In genomic region chr10:13112849-13113248, GRCm38 (mm10) we compare ENCODE assay signal across 19 mouse cellular contexts. TPM values are rescaled to one million over a fixed set of nuclear protein-coding genes. Genes with fewer than 3 reads are reported as not detected.
A peak's percentile ranks its signal among the peaks of the same experiment; 100 is the strongest.
DNase-seq lines count a peak whose midpoint lies in the region; ATAC-seq lines count a peak whose summit lies in the region.
"Had no signal": no experiment of that assay in that cellular context is flagged by ENCODE, and none has a peak within 500 bp of the region (broad histone marks: within the 10 kb centered on the region; RNA-seq: fewer than 3 reads in every experiment).

No protein-coding gene starts in this region.

- no peaks in the 10 kb centered on the region for H3K9me3 ChIP-seq in heart, embryonic 12.5 days (replicated peaks)
- no peaks in the 10 kb centered on the region for H3K9me3 ChIP-seq in intestine, embryonic 14.5 days (ENCODE audit: control insufficient read depth, low read length)
- H3K9me3 ChIP-seq in intestine, embryonic 15.5 days: no peaks in the 10 kb centered on the region
- no peaks in the 10 kb centered on the region for H3K9me3 ChIP-seq in midbrain, embryonic 11.5 days (ENCODE audit: control insufficient read depth, low read length)
- H3K9me3 ChIP-seq in midbrain, embryonic 13.5 days: no peaks in the 10 kb centered on the region
- H3K9me3 ChIP-seq: embryonic facial prominence, embryonic 13.5 days; hindbrain, embryonic 15.5 days; liver, embryonic 13.5 days; lung, embryonic 15.5 days had no signal

- WGBS in heart, embryonic 12.5 days: 32% methylated on average over 3 of the region's 3 CpGs
- 37% methylated on average over 3 of the region's 3 CpGs for WGBS in intestine, embryonic 14.5 days
- 40% methylated on average over 3 of the region's 3 CpGs for WGBS in intestine, embryonic 15.5 days
- WGBS in midbrain, embryonic 11.5 days: 74% methylated on average over 3 of the region's 3 CpGs
- WGBS in midbrain, embryonic 13.5 days: 72% methylated on average over 3 of the region's 3 CpGs

- H3K9ac ChIP-seq in heart, embryonic 12.5 days: peak overlapping the region; percentile 25; the same call in 1 of the 2 replicates
- no peak overlapping the region for H3K9ac ChIP-seq in intestine, embryonic 14.5 days (ENCODE audit: low read length)
- H3K9ac ChIP-seq in intestine, embryonic 15.5 days: no peak overlapping the region
- no peak overlapping the region for H3K9ac ChIP-seq in midbrain, embryonic 11.5 days (ENCODE audit: low read length)
- no peak overlapping the region for H3K9ac ChIP-seq in midbrain, embryonic 13.5 days (replicated peaks)
- H3K9ac ChIP-seq: embryonic facial prominence, embryonic 13.5 days; hindbrain, embryonic 15.5 days; liver, embryonic 13.5 days; lung, embryonic 15.5 days had no signal

- H3K27ac ChIP-seq in heart, embryonic 12.5 days (ENCODE audit: poor library complexity, severe bottlenecking): peak overlapping the region; percentile 60
- H3K27ac ChIP-seq in intestine, embryonic 14.5 days (ENCODE audit: low read depth): peak overlapping the region; percentile 44; the same call in 1 of the 2 replicates
- H3K27ac ChIP-seq in intestine, embryonic 15.5 days: no peak overlapping the region; the same call in 1 of the 2 replicates
- H3K27ac ChIP-seq in midbrain, embryonic 11.5 days (ENCODE audit: low read depth, low read length): peak overlapping the region; percentile 35; the same call in 1 of the 2 replicates
- no peak overlapping the region for H3K27ac ChIP-seq in midbrain, embryonic 13.5 days
- H3K27ac ChIP-seq: embryonic facial prominence, embryonic 13.5 days; hindbrain, embryonic 15.5 days; liver, embryonic 13.5 days; lung, embryonic 15.5 days had no signal

- no peak for ATAC-seq in heart, embryonic 12.5 days (ENCODE audit: insufficient number of reproducible peaks, low FRiP score)
- ATAC-seq in intestine, embryonic 14.5 days (replicated peaks; ENCODE audit: low FRiP score, low TSS enrichment, low read depth): no peak
- ATAC-seq in intestine, embryonic 15.5 days: no peak
- ATAC-seq in midbrain, embryonic 11.5 days (ENCODE audit: low FRiP score): no peak
- ATAC-seq in midbrain, embryonic 13.5 days: no peak

- peaks cover 34% of the 10 kb centered on the region; the same call in 1 of the 2 replicates for H3K36me3 ChIP-seq in heart, embryonic 12.5 days
- peaks cover 18% of the 10 kb centered on the region for H3K36me3 ChIP-seq in intestine, embryonic 14.5 days (ENCODE audit: control insufficient read depth, insufficient read depth, low read length)
- H3K36me3 ChIP-seq in intestine, embryonic 15.5 days: 0 out of 2 replicates have a peak, but pooled peaks cover 4% of the 10 kb centered on the region
- no peaks in the 10 kb centered on the region for H3K36me3 ChIP-seq in midbrain, embryonic 11.5 days (ENCODE audit: control insufficient read depth, insufficient read depth, low read length)
- no peaks in the 10 kb centered on the region for H3K36me3 ChIP-seq in midbrain, embryonic 13.5 days
- H3K36me3 ChIP-seq: hindbrain, embryonic 15.5 days; liver, embryonic 13.5 days had no signal

- no peak overlapping the region for H3K4me3 ChIP-seq in heart, embryonic 12.5 days
- no peak overlapping the region for H3K4me3 ChIP-seq in intestine, embryonic 14.5 days (ENCODE audit: low read depth, low read length)
- no peak overlapping the region for H3K4me3 ChIP-seq in intestine, embryonic 15.5 days (replicated peaks)
- no peak overlapping the region for H3K4me3 ChIP-seq in midbrain, embryonic 11.5 days (ENCODE audit: low read depth, low read length)
- no peak overlapping the region for H3K4me3 ChIP-seq in midbrain, embryonic 13.5 days (replicated peaks)
- H3K4me3 ChIP-seq: embryonic facial prominence, embryonic 13.5 days; hindbrain, embryonic 15.5 days; liver, embryonic 13.5 days; lung, embryonic 15.5 days; myocyte had no signal

- H3K4me1 ChIP-seq in heart, embryonic 12.5 days (replicated peaks): peaks cover 67% of the 10 kb centered on the region
- peaks cover 28% of the 10 kb centered on the region for H3K4me1 ChIP-seq in intestine, embryonic 14.5 days (replicated peaks; ENCODE audit: control insufficient read depth, insufficient read depth, low read length)
- H3K4me1 ChIP-seq in intestine, embryonic 15.5 days (replicated peaks): peaks cover 24% of the 10 kb centered on the region
- H3K4me1 ChIP-seq in midbrain, embryonic 11.5 days (ENCODE audit: control insufficient read depth, insufficient read depth, low read length): peaks cover 77% of the 10 kb centered on the region
- H3K4me1 ChIP-seq in midbrain, embryonic 13.5 days (replicated peaks): peaks cover 86% of the 10 kb centered on the region
- H3K4me1 ChIP-seq: liver, embryonic 13.5 days had no signal

- no peak overlapping the region for H3K4me2 ChIP-seq in heart, embryonic 12.5 days
- H3K4me2 ChIP-seq in intestine, embryonic 14.5 days (ENCODE audit: low read length): no peak overlapping the region
- H3K4me2 ChIP-seq in intestine, embryonic 15.5 days (replicated peaks): no peak overlapping the region
- no peak overlapping the region for H3K4me2 ChIP-seq in midbrain, embryonic 11.5 days
- H3K4me2 ChIP-seq in midbrain, embryonic 13.5 days (replicated peaks): no peak overlapping the region
- H3K4me2 ChIP-seq: embryonic facial prominence, embryonic 13.5 days; hindbrain, embryonic 15.5 days; liver, embryonic 13.5 days; lung, embryonic 15.5 days had no signal

- H3K27me3 ChIP-seq in heart, embryonic 12.5 days (replicated peaks): no peaks in the 10 kb centered on the region
- no peaks in the 10 kb centered on the region for H3K27me3 ChIP-seq in intestine, embryonic 14.5 days (replicated peaks; ENCODE audit: control insufficient read depth, insufficient read depth, low read length)
- H3K27me3 ChIP-seq in intestine, embryonic 15.5 days (replicated peaks): no peaks in the 10 kb centered on the region
- H3K27me3 ChIP-seq in midbrain, embryonic 11.5 days (ENCODE audit: control insufficient read depth, insufficient read depth, low read length): no peaks in the 10 kb centered on the region
- H3K27me3 ChIP-seq in midbrain, embryonic 13.5 days: no peaks in the 10 kb centered on the region
- H3K27me3 ChIP-seq: CH12.LX; embryonic facial prominence, embryonic 13.5 days; hindbrain, embryonic 15.5 days; liver, embryonic 13.5 days; lung, embryonic 15.5 days had no signal

- intact Hi-C loops in heart, postnatal 36 days (cut with DNase I): no loop called here

- no peak for DNase-seq in heart, postnatal 36 days
- DNase-seq in intestine, embryonic 14.5 days (ENCODE audit: low spot score): peak; percentile 47
- DNase-seq in midbrain, embryonic 11.5 days (ENCODE audit: low spot score, missing footprints): peak; percentile 72
- no peak for DNase-seq in gastrocnemius, postnatal 25 days
- DNase-seq: adrenal gland, postnatal 14 days; cerebellum, postnatal 10 days; kidney, adult 8-10 months; liver, embryonic 13.5 days; lung, postnatal 4 days; thymus, adult 2 months had no signal

RNA-seq across cellular contexts. Expression of gene Plagl1, which starts 52.5 kb away (rescaled TPM):
- polyA plus RNA-seq in heart, embryonic 12.5 days (2016; fragmentation: Nextera tagmentation; extraction: Ambion mirVana): 257 and 286 TPM in 2 replicates
- total RNA-seq in heart, postnatal 36 days (2021): 1 to 10 TPM; 7.2 to 8.4 TPM
- 266 and 288 TPM in 2 replicates for polyA plus RNA-seq in intestine, embryonic 14.5 days (2014; fragmentation: Nextera tagmentation; extraction: Ambion mirVana)
- polyA plus RNA-seq in intestine, embryonic 15.5 days (2015; fragmentation: Nextera tagmentation; extraction: Ambion mirVana): 138 and 157 TPM in 2 replicates
- polyA plus RNA-seq in midbrain, embryonic 11.5 days (2014; fragmentation: Nextera tagmentation; extraction: Ambion mirVana): 129 and 142 TPM in 2 replicates
- polyA plus RNA-seq in midbrain, embryonic 13.5 days (2015; fragmentation: Nextera tagmentation; extraction: Ambion mirVana): 47.0 and 52.0 TPM in 2 replicates
- 10 to 100 TPM in 1 of 2 experiments, 1 to 10 TPM in 1; 5.0 to 10.6 TPM for total RNA-seq in gastrocnemius, postnatal 25 days (2021)
- total RNA-seq: MEL had no signal

Comparison
In these comparisons a context has a peak if more than half of its experiments do, and no peak if none do; other contexts are left out.
1. H3K27ac ChIP-seq: peak in heart, embryonic 12.5 days (single experiment), intestine, embryonic 14.5 days (single experiment) and midbrain, embryonic 11.5 days (single experiment); none in intestine, embryonic 15.5 days (single experiment) and midbrain, embryonic 13.5 days (single experiment).
2. DNase-seq: peak in intestine, embryonic 14.5 days (single experiment) and midbrain, embryonic 11.5 days (single experiment); none in heart, postnatal 36 days (0 of 2) and gastrocnemius, postnatal 25 days (single experiment).